10 mouse cellular contexts compared by ENCODE assay signal in the genomic region with DNA sequence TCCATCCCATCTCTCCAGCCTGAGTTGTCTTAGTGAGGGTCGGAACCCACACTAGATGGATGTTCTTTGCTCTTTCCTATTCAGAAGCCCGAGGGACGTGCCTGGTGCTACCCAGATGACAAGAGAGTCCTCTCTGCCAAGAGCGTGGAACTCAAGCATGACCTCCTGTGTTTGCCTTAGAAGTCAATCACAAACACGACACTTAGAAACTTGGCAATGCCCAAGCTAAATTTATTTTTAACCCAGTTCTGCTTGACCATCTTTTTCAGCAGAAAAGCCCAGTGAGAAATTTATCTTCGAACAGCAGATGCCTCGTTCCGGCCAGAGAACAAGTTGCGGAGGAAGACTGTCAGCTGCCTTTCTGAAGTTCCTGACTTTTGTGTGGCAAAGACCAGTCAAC.
A peak's percentile ranks its signal among the peaks of the same experiment; 100 is the strongest.
DNase-seq lines count a peak whose midpoint lies in the region; ATAC-seq lines count a peak whose summit lies in the region.
"Had no signal": no experiment of that assay in that cellular context is flagged by ENCODE, and none has a peak within 500 bp of the region (broad histone marks: within the 10 kb centered on the region; RNA-seq: fewer than 3 reads in every experiment).

No protein-coding gene starts in this region.

- H3K9ac ChIP-seq in hindbrain, embryonic 11.5 days (ENCODE audit: low read depth, low read length), result no peak overlapping the region
- no peak overlapping the region for H3K9ac ChIP-seq in hindbrain, embryonic 13.5 days
- no peak overlapping the region for H3K9ac ChIP-seq in heart, embryonic 12.5 days

- H3K27me3 ChIP-seq in hindbrain, embryonic 11.5 days (ENCODE audit: control insufficient read depth, insufficient read depth, low read length), result no peaks in the 10 kb centered on the region
- H3K27me3 ChIP-seq in hindbrain, embryonic 13.5 days, result no peaks in the 10 kb centered on the region
- H3K27me3 ChIP-seq in heart, embryonic 12.5 days (replicated peaks), result no peaks in the 10 kb centered on the region

- DNase-seq in hindbrain, embryonic 11.5 days (ENCODE audit: low spot score), result no peak
- peak; percentile 39 for DNase-seq in heart, postnatal 4 days
- DNase-seq in lung, postnatal 14 days, result peak; percentile 53
- no peak for DNase-seq in c-Kit-positive CD71-positive TER-119-positive erythroid progenitor cells, embryonic 14.5 days (ENCODE audit: low spot score)
- no peak for DNase-seq in left cerebral cortex, postnatal 14 days (ENCODE audit: low spot score in 2 of 2)
- DNase-seq: cerebellum, adult 11-12 months; right cerebral cortex, postnatal 4 days had no signal

- WGBS in hindbrain, embryonic 11.5 days, result 63% methylated on average over 9 of the region's 9 CpGs
- 44% methylated on average over 9 of the region's 9 CpGs for WGBS in hindbrain, embryonic 13.5 days
- WGBS in heart, embryonic 12.5 days, result 30% methylated on average over 9 of the region's 9 CpGs

- no peaks in the 10 kb centered on the region for H3K36me3 ChIP-seq in hindbrain, embryonic 11.5 days (ENCODE audit: control insufficient read depth, insufficient read depth, low read length)
- H3K36me3 ChIP-seq in hindbrain, embryonic 13.5 days, result no peaks in the 10 kb centered on the region
- no peaks in the 10 kb centered on the region for H3K36me3 ChIP-seq in heart, embryonic 12.5 days

- peak overlapping the region; percentile 30; the same call in 1 of the 2 replicates for H3K27ac ChIP-seq in hindbrain, embryonic 11.5 days (ENCODE audit: low read depth, low read length)
- no peak overlapping the region for H3K27ac ChIP-seq in hindbrain, embryonic 13.5 days
- H3K27ac ChIP-seq in heart, embryonic 12.5 days (ENCODE audit: poor library complexity, severe bottlenecking), result peak overlapping the region; percentile 25; the same call in 1 of the 2 replicates
- H3K27ac ChIP-seq: macrophage had no signal

- ATAC-seq in hindbrain, embryonic 11.5 days (ENCODE audit: low FRiP score), result no peak
- ATAC-seq in hindbrain, embryonic 13.5 days (ENCODE audit: low FRiP score), result no peak
- no peak for ATAC-seq in heart, embryonic 12.5 days (ENCODE audit: insufficient number of reproducible peaks, low FRiP score)

- no peak overlapping the region for H3K4me2 ChIP-seq in hindbrain, embryonic 11.5 days (replicated peaks; ENCODE audit: low read depth, low read length)
- H3K4me2 ChIP-seq in hindbrain, embryonic 13.5 days, result no peak overlapping the region; the same call in 1 of the 2 replicates
- H3K4me2 ChIP-seq in heart, embryonic 12.5 days, result peak overlapping the region; percentile 36

- H3K4me1 ChIP-seq in hindbrain, embryonic 11.5 days (replicated peaks; ENCODE audit: control insufficient read depth, insufficient read depth, low read length), result no peaks in the 10 kb centered on the region
- H3K4me1 ChIP-seq in hindbrain, embryonic 13.5 days (replicated peaks), result peaks cover 27% of the 10 kb centered on the region
- H3K4me1 ChIP-seq in heart, embryonic 12.5 days (replicated peaks), result peaks cover 32% of the 10 kb centered on the region

- no peaks in the 10 kb centered on the region for H3K9me3 ChIP-seq in hindbrain, embryonic 11.5 days (ENCODE audit: control insufficient read depth, low read length)
- no peaks in the 10 kb centered on the region for H3K9me3 ChIP-seq in hindbrain, embryonic 13.5 days
- no peaks in the 10 kb centered on the region for H3K9me3 ChIP-seq in heart, embryonic 12.5 days (replicated peaks)

- H3K4me3 ChIP-seq in hindbrain, embryonic 11.5 days (ENCODE audit: low read depth, low read length), result no peak overlapping the region
- no peak overlapping the region for H3K4me3 ChIP-seq in hindbrain, embryonic 13.5 days
- no peak overlapping the region for H3K4me3 ChIP-seq in heart, embryonic 12.5 days

- intact Hi-C loops in left cerebral cortex, postnatal 14 days (cut with DNase I), result no loop called here

Comparison
In these comparisons a context has a peak if more than half of its experiments do, and no peak if none do; other contexts are left out.
1. DNase-seq: peak in heart, postnatal 4 days (single experiment) and lung, postnatal 14 days (single experiment); none in hindbrain, embryonic 11.5 days (single experiment), c-Kit-positive CD71-positive TER-119-positive erythroid progenitor cells, embryonic 14.5 days (single experiment) and left cerebral cortex, postnatal 14 days (0 of 2).